Mouse (Mus musculus) erythroblast, adult 5-6 weeks (primary cell): Measurements from ENCODE around the gene Higd2a. TPM values are rescaled to one million over a fixed set of nuclear protein-coding genes. Genes with fewer than 3 reads are reported as not detected.
"Not testable (repeated sequence)": the region's sequence is repeated elsewhere in the genome, so short reads cannot be mapped to it uniquely, and the experiment has no call there.

ENCODE experiments used
- ATAC-seq: replicated peaks from 2 replicates; pipeline ENCODE4 v1.8.0; 2016; ENCODE audit warnings: moderate number of reproducible peaks, mild to moderate bottlenecking, moderate TSS enrichment, inconsistent platforms; ENCODE audit not compliant: poor library complexity, low FRiP score, severe bottlenecking
- total RNA-seq, 2 experiments: library from RNA; stranded (forward) in 1 of 2; stranded (reverse) in 1 of 2; fragments of 150-400 nt in 1 of 2; fragments of 200-764, 138-1000 nt in 1 of 2; gene quantifications; 2 replicates each; pipeline versions ENCODE4 v1.2.3 to v1.2.4; 2015 to 2017; ENCODE audit warnings: low replicate concordance in 2 of 2

The Higd2a gene
- total RNA-seq, 2 experiments from 2014 or later: 8.4 to 32.1 TPM

DNA sequence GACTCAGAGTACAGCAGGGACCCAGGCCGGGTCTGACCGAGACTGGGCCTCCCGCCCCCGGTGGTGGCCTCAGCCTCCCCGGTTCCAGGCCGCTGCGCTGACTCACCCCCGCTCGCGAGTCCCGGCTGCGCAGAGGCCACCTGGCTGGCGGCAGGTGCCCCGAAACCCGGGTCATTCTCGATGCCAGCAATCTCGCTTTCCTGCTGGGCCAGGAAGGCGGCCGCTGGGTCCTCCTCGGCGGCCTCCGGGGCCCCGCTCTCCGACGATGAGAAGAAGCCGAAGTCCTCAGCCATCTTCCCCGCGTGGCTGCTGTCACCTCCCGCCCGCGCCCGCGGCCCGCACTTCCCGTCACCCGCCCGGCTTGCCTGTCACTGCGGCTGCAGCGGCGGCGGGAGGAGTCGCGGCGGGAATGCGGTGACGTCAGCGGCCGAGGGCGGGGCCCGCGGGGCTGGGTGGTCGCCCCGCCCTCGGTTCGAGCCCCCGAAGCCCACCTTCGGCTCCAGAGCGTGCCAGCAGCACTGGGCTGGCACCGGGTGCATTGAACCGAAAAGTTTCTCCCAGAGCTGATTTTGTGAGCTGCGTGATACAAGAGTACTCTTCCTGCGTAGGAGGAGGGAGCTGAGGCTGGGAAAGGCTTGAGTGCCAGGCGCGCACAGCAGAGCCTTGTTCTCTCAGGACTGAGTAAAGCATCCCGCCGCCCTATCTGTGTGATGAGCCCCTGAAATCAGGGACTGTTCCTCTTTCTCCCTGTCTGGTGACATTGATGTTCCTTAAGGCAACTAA is 21.2 kb downstream of the Higd2a start, which contains the start of gene Cltb:
TSS of gene Cltb (minus strand) at position 373 of the 783 bp plus-strand sequence.
- peak; percentile 83 for ATAC-seq

DNA sequence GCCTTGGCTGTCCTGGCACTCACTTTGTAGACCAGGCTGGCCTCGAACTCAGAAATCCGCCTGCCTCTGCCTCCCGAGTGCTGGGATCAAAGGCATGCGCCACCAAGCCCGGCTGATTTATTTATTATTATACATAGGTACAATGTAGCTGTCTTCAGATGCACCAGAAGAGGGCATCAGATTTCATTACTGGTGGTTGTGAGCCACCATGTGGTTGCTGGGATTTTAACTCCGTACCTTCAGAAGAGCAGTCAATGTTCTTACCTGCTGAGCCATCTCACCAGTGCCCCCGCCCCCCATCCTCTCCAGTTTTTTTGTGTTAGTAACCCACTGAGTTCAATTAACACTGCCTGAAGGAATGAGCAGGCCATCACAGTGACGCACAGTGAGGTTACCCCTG is 23.1 kb downstream of the Higd2a start:
- ATAC-seq: not testable (repeated sequence)

GRCm38 (mm10) chr13:54616307-54616706 is 26.3 kb downstream of the Higd2a start:
- ATAC-seq: no peak

DNA sequence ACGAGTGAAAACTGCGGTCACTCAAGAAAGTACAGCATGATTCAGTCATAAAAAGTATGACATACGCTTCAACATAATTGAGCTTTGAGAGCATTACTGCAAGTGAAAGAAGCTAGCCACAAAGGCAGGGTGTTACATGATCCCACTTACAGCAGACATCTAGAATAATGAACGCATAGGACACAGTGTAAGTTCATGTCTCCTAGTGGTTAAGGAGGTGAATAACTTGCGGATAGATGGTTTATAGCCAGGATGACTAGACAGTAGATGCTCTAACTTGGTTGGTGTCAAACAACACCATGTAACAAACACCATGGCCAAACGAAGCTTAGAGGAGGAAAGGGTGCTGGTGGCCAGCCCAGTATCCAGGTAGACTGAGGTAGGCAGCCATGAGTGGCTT is 27.0 kb downstream of the Higd2a start:
- no peak for ATAC-seq

- ATAC-seq: peak; percentile 98
Observed at GRCm38 (mm10) chr13:54621155-54621932, 31.3 kb downstream of the Higd2a start, which contains the start of gene Faf2. Gene Faf2, plus strand, starts transcription at chr13:54621784.

- peak; percentile 65 for ATAC-seq
Observed at GRCm38 (mm10) chr13:54621960-54622521, 32.0 kb downstream of the Higd2a start.

DNA sequence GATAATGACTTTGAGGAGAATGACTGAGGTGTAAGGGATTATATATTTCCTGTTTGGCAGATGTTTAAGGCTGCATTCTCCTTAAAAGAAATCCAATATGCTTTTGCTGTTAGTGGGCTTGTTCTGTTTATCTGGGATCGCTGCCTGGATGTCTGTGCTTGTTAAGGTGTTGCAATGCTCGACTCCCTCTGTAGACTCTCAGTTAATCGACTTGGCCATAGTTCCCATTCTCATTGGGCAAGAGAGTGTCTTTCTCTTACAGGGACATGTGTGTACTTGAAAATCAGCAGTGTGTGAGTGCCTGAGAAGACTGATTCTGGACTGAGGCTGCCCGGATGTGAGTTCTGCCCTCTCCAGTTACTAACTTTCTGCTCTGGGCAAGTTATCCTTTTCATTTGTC is 39.1 kb downstream of the Higd2a start:
- ATAC-seq: no peak

DNA sequence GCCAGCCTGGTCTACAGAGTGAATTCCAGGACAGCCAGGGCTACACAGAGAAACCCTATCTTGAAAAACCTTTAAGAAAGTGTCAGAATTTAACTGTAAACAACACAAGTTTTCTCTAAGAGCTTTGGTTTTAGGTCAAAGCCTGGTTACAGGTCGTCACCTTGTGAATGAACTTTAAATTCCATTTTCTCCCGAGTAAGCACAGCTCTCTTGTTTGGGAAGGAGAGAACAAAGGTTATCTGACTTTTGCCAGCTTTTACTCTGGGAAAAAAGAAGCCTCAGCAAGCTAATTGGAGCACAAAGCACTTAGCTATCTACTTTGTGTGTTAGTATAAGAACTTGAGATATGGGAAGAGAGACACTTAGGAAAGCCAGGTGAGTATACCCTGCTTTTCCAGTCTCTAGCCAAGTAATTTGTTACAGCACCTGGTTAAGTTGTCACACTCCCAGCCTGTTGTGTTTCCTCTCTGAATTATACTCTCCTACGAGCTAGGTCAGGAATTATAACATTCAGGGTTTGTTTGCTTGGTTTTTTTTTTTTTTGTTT is 42.8 kb downstream of the Higd2a start:
- ATAC-seq: no peak

- ATAC-seq: no peak
Observed at GRCm38 (mm10) chr13:54635011-54635410, 45.0 kb downstream of the Higd2a start.

Other genes with a start within 250 kb of the Higd2a start
- gene Cplx2, start 218.9 kb upstream of the Higd2a start, total RNA-seq (2015; ENCODE audit: low replicate concordance): not detected in 2 replicates
- 0.34 TPM in 1 of 2 replicates, not detected in the other for gene Cplx2, start 218.9 kb upstream of the Higd2a start, total RNA-seq (2017; ENCODE audit: low replicate concordance)
- 3.6 and 6.7 TPM in 2 replicates for gene Thoc3, start 121.4 kb upstream of the Higd2a start, total RNA-seq (2015; ENCODE audit: low replicate concordance)
- 5.7 and 9.3 TPM in 2 replicates for gene Thoc3, start 121.4 kb upstream of the Higd2a start, total RNA-seq (2017; ENCODE audit: low replicate concordance)
- 0.21 and 1.2 TPM in 2 replicates for gene Simc1, start 86.4 kb upstream of the Higd2a start, total RNA-seq (2015; ENCODE audit: low replicate concordance)
- gene Simc1, start 86.4 kb upstream of the Higd2a start, total RNA-seq (2017; ENCODE audit: low replicate concordance): 1.1 TPM in 1 of 2 replicates, not detected in the other
- 27.0 and 28.1 TPM in 2 replicates for gene 4833439L19Rik, start 24.8 kb upstream of the Higd2a start, total RNA-seq (2015; ENCODE audit: low replicate concordance)
- 24.6 and 37.1 TPM in 2 replicates for gene 4833439L19Rik, start 24.8 kb upstream of the Higd2a start, total RNA-seq (2017; ENCODE audit: low replicate concordance)
- gene Arl10, start 15.2 kb upstream of the Higd2a start, total RNA-seq (2015; ENCODE audit: low replicate concordance): 1.3 and 2.9 TPM in 2 replicates
- gene Arl10, start 15.2 kb upstream of the Higd2a start, total RNA-seq (2017; ENCODE audit: low replicate concordance): 0.51 TPM in 1 of 2 replicates, not detected in the other
- 13.6 and 13.8 TPM in 2 replicates for gene Nop16, start 117 bp upstream of the Higd2a start, total RNA-seq (2015; ENCODE audit: low replicate concordance)
- gene Nop16, start 117 bp upstream of the Higd2a start, total RNA-seq (2017; ENCODE audit: low replicate concordance): 6.3 and 12.1 TPM in 2 replicates
- gene Cltb, start 21.1 kb downstream of the Higd2a start, total RNA-seq (2015; ENCODE audit: low replicate concordance): 0.96 TPM in 1 of 2 replicates, not detected in the other
- 3.7 and 10.0 TPM in 2 replicates for gene Cltb, start 21.1 kb downstream of the Higd2a start, total RNA-seq (2017; ENCODE audit: low replicate concordance)
- gene Faf2, start 31.6 kb downstream of the Higd2a start, total RNA-seq (2015; ENCODE audit: low replicate concordance): 14.6 and 35.7 TPM in 2 replicates
- 15.3 and 18.4 TPM in 2 replicates for gene Faf2, start 31.6 kb downstream of the Higd2a start, total RNA-seq (2017; ENCODE audit: low replicate concordance)
- 31.3 and 33.0 TPM in 2 replicates for gene Rnf44, start 103.7 kb downstream of the Higd2a start, total RNA-seq (2015; ENCODE audit: low replicate concordance)
- gene Rnf44, start 103.7 kb downstream of the Higd2a start, total RNA-seq (2017; ENCODE audit: low replicate concordance): 9.9 and 30.5 TPM in 2 replicates
- gene Cdhr2, start 111.3 kb downstream of the Higd2a start, total RNA-seq (2015; ENCODE audit: low replicate concordance): not detected in 2 replicates
- gene Cdhr2, start 111.3 kb downstream of the Higd2a start, total RNA-seq (2017; ENCODE audit: low replicate concordance): not detected in 2 replicates
- gene Gprin1, start 159.7 kb downstream of the Higd2a start, total RNA-seq (2015; ENCODE audit: low replicate concordance): not detected in 2 replicates
- gene Gprin1, start 159.7 kb downstream of the Higd2a start, total RNA-seq (2017; ENCODE audit: low replicate concordance): not detected in 2 replicates
- not detected in 2 replicates for gene Sncb, start 176.4 kb downstream of the Higd2a start, total RNA-seq (2015; ENCODE audit: low replicate concordance)
- gene Sncb, start 176.4 kb downstream of the Higd2a start, total RNA-seq (2017; ENCODE audit: low replicate concordance): not detected in 2 replicates
- not detected in 2 replicates for gene Eif4e1b, start 193.8 kb downstream of the Higd2a start, total RNA-seq (2015; ENCODE audit: low replicate concordance)
- gene Eif4e1b, start 193.8 kb downstream of the Higd2a start, total RNA-seq (2017; ENCODE audit: low replicate concordance): not detected in 2 replicates
- 2.5 TPM in 1 of 2 replicates, not detected in the other for gene Tspan17, start 199.2 kb downstream of the Higd2a start, total RNA-seq (2015; ENCODE audit: low replicate concordance)
- 1.0 TPM in 1 of 2 replicates, not detected in the other for gene Tspan17, start 199.2 kb downstream of the Higd2a start, total RNA-seq (2017; ENCODE audit: low replicate concordance)